Mouse (Mus musculus): Measurements from ENCODE around the gene Epb41l4b.

The Epb41l4b gene

DNA sequence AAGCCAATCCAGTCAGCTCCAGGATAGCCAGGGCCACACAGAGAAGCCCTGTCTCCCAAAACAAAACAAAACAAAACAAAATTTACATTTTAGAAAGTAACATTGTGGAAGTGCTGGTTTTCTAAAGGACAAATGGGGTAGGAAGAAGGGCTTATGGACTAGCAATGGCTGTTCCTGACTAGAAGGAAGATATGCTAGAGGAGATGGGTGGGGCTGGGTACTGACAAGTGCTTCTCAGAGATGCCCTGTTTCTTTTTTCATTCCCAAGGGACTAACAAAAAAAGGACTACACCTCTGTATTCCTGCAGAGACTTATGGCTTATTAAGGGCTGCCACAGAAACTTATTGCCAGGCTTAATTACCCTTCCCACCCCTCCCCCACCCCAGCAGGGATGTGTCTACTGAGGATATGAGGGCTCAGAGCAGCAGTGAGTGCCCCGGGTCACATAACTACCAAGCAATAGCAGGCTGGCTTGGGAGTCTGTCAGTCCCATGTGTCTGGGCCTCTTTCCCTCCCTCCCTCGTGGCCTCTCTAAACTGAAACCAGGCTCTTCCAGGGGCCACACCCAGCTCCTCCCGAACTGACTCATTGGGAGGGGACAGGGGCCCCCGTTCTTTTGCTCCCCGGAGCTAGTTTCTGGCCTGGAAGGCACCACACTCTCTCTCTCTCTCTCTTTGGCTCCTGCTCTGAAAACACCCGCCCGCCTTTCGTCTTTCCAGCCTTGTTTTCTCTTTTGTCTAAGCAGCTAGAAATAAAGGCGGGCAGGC lies 10.0 kb upstream of the Epb41l4b start:
- peak; percentile 48 for DNase-seq (ENCODE audit: low read depth)

DNA sequence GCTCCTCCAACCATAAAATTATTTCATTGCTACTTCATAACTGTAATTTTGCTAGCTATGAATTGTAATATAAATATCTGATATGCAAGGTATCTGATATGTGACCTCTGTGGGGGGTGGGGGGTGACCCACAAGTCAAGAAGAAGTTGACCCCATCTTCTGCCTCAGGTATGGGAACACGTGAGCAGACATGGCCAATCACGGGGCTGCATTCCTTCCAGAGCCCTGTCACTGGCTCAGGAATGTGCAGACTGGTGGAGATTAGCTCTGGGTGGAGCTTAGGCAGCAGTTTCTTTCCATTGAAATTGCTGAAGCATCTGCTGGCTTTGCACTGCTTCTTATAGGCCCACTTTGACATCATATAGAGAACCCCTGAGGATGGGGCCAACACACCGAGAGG lies 4.9 kb upstream of the Epb41l4b start:
- DNase-seq (ENCODE audit: low read depth): no peak

DNA sequence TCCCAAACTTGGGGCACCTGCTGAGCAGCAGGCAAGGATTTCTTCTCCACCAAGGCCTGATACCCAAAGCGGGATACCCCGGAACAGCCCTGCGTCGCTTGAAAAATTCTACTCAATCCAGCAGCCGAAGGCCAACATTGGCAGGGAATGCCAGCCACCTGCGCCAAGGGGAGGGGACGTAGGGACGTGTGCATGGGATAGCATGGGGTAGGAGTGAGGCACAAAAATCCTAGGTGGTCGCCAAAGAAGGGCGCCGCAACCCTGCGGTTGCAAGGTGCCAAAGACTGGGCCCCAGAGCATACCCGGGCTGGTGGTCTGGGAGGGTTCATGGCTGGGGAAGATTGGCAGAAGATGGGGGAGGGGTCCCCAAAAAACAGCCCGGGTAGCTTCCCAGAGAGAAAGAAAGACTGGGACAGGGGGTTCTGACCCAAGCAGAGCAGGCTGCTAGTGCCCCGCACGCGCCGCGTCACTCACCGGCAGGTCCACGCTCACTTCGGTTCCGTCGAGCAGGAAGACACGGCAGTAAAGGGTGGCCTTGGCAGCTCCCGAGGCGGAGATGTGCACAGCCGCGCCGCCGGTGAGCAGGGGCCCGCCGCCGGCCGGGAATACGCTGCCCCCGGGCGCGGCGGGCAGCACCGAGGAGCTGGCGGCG lies 737 bp downstream of the Epb41l4b start:
- no peak for DNase-seq (ENCODE audit: low read depth)

DNA sequence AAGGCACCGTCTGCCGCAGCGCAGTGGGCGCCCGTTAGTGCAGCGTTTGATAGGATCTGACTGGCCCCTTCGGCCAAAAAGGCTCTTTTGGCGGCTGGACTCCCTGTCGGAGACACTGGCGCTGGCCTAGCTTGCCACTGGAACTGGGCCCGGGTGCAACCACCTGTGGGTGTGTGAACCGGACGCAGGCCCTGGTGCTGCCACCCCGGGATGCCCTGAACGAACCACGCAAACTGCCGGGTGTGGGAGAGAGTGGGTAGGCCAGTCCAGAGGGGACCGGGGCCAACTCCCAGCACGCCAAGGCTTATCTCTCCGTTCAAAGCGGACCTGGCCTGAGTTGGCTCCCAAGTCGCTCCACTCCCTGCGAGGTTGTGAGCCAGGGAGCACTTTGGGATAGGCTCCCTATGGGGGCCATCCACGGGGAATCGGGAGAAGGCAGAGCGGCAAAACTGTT lies 1.3 kb downstream of the Epb41l4b start:
- no peak for DNase-seq (ENCODE audit: low read depth)

DNA sequence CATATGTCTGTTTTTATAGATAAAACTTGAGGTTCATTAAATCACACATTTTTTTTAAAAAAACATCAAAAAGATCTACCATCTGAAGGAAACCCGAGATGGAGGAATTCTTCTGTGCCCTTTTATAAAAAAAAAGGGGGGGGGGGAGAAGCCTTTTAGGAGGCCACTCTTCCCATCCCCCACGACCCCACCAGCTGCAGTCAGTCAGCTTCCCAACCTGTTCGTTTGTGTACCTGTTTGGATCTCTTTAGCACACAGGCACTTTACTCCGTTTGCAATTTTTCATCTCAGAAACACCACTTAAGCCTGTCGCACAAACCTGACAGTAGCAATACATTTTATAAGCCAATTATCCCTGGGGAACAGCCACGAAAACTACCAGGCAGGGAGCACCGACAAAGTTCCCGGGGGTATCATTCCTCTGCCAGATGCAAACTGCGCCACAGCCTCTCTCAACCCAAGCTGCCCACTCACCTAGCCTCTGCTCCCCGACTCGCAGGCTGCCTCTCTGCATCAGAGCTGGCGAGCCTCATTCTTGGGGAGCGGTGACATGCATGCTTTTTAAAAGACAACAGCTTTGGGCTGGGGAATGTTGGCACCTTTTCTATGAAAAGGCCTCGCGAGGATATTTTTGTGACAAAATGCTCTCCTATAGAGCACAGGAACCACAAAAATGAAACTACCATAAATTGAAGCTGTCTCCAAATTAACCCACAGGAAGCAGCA lies 2.1 kb downstream of the Epb41l4b start:
- no peak for DNase-seq (ENCODE audit: low read depth)

DNA sequence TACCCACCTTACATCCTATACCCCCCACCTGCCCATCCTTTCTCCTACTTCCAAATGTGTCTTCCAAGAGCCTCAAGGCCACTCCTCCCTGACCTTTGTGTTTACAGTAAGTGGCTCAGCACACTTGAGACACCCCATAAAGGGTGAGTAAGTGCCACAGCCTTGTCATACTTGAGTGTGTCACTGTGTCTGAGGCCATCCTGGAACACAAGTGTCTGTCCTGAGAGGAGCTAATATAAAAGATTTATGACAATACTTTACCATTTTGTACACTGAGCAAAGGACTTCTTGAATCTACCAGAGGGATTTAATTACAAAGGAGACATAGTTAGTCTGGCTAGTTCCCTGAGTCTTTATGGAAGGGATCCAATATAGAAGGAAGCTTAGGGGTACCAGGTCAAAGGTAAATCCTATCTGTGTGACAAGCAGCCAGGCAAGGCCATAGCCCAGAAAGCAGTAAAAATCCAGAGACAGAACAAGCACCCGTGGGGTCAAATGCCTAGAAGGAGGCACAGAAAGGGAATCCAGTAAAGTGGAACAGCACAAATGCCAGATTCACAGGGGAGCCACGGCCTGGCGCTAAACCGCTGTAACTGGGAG lies 2.9 kb downstream of the Epb41l4b start:
- DNase-seq (ENCODE audit: low read depth): no peak

DNA sequence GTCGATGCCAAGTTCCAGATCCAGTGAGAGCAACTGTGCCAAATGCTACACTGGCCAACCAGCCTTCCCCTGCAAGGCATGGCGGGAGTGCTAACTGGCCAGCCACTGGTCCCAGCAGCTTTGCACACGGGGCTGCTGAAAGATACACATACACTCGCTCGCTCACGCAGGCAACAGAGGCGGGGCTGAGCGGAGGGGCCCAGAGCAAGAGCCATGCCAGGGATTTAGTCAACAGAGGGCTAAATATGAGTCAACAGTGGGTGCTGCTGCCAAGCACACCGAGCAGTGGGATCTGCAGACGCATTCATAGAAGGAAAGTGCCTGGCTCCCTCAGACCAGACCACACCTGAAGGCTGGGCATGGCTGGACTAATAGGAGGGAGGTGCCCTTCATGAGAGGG lies 3.8 kb downstream of the Epb41l4b start:
- no peak for DNase-seq (ENCODE audit: low read depth)

DNA sequence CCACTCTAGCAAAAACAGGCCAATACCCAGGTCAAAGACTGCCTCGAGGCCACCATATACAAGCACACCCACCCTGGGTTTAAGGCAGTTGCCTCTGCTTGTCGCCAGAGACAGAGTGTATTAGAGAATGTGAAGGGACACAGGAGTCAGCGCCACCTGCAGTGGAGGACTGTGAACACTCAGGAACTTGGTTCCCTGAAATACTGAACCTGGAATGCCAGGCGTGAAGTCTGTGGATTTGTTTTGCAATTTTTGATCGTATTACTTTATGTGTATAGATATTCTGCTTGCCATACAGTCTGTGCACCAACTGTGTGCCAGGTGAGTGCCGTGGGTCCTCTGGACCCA lies 5.2 kb downstream of the Epb41l4b start:
- DNase-seq (ENCODE audit: low read depth): no peak

DNA sequence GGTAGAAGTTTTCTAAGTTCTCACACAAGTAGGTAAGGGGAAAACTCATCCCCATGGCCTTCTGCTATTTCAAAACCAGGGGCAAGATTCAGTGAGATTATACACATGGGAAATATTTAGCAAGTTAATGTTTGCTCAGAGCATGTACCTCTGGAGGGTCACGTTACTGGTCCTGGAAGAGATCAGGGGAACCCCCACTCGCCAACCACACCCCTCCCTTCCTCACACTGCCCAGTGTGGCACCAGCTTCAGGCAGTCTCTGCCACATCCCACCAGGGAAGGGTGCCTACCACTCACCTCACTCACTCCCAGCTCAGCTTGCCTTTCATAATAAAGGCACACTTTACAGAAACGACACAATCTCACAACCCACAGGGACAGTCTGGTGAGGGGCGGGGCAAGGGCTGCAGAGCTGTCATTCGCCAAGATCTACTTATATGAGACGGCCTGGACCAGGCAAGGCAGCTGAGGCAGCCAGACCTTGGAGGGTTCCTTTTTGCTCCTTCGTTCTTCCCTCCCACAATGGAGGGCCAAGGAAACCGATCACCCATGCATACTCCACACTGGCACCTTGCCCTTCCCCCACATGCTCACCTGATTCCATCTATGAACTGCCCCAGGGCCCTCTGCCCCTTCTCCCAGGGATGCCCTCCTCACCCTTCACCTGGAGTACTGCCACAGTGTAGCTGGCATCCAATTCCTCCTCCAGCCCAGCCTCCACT lies 5.7 kb downstream of the Epb41l4b start:
- no peak for DNase-seq (ENCODE audit: low read depth)

DNA sequence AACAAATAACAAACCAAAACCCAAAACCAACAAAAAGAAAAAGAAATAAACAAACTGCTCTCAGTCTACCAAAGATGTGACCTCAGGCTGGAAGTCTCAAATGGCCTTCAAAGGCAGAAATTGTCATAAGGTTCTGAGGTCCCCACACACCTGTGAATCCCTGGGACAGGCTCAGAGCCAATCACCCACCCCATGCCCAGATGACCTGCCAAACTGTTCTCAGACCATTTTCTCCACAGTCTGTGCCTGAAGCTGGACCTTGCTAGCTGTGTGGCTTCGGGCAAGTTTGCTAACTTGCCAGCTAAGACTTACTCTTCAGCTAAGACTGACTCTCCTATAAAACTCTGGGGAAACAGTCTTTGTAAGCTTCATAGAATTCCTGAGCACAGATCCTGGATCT lies 7.8 kb downstream of the Epb41l4b start:
- DNase-seq (ENCODE audit: low read depth): no peak

DNA sequence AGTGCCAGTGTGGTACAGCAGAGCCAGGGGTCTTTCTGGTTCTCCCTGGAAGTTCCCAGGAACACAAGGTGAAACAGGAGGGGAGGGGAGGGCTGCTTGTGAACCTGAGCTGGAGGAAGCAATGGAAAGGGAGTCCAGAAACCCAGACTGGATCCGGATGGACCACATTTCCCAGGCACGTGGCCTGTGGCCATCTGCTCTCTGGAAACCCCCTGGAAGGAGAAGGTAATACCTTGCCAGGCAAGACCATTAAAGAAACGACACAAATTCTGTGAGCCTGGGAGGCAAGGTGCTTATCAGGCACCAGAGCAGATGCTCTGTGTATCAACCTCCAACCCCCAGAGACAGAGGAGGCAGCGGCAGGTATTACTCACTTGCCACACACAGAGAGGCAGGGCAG lies 8.7 kb downstream of the Epb41l4b start:
- no peak for DNase-seq (ENCODE audit: low read depth)

DNA sequence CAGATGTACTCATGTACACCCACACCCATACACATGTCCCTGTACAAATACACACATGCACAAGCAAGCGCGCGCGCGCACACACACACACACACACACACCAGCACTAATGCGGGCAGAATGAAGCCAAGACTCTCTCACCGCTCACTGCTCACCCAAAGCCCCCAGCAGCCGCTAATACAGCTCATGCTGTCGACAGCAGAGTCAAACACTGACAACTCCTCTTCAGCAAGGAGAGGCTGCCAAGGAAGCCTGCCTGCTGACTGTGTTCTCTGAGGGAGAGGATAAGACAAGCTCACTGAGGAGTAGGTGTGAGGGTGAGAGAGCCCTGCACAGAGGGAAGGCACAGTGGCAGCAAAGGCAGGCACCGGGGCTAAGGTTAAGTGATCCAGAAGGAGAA lies 11.4 kb downstream of the Epb41l4b start:
- DNase-seq (ENCODE audit: low read depth): no peak

DNA sequence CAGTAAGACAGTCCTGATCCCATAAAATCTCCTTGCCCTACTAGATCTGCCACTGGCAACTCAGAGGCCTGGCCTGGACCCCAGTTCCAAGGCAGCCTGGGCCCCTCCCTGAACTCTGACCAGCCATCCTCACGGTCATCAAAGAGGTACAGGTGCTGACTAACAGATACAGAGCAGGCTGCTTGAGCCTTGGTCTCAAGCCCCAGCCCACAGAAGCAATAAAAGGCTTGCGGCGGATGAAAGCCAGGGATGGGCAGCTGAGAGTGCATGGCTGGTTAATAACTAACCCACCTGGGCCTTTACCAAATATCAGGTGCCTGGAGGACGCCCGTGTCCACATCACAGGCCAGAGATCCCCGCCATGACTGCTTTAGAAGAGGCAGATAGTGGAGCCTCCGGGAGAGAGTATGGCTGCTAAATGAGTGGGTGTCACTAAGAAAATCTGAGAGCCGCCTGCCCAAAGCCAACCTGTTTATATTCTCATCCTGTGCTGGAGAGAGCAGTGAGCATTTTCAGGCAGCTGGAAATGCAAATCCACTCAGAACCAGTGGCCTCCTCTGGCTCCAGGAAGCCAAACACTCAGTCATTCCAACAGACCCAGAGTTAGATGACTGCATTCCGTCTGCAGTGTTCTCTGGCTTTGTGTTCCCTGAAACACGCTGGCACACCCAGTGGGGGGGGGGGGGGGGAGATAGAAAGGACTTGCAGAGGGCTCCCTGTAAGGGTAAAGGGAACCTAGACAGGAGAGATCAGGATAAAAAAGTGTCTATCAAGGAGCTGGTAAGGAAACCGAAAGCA lies 13.3 kb downstream of the Epb41l4b start:
- DNase-seq (ENCODE audit: low read depth): no peak

DNA sequence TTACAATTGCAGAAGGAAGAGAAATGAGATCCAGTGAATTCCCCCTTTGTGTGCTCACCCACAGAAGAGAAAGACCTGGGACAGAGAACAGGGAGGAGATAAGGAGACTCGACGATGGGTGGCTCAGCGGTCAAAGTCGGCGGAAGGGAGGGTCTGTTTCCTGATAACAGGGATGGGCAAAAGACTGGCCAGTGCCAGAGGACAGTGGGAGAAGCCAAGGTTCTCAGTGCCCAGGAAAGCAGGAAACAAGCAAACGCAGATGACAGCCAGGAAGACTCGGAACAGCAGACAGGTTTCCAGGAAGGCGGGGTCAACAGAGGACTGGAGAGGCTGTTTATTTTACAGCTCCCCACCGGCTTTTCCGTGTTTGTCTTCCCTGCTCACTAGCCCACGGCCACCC lies 20.2 kb downstream of the Epb41l4b start:
- DNase-seq (ENCODE audit: low read depth): no peak

DNA sequence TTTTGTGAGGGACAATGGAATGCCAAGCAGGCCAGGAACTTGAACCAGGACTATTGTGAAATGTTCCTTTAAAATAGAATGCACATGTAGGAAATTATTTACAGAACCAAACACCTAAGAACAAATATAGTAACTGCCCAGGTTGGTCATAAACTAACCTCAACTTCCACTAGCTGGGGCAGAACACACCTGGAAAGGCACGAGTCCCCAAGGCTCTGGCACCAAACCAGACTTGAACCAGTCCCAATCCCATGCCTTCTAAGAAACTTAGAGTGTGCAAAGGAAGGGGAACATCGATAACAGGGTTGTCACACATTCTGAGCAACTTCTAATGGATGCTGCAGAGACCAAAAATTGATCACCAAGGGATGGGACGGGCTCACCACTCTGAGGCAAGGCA lies 21.1 kb downstream of the Epb41l4b start:
- no peak for DNase-seq (ENCODE audit: low read depth)

DNA sequence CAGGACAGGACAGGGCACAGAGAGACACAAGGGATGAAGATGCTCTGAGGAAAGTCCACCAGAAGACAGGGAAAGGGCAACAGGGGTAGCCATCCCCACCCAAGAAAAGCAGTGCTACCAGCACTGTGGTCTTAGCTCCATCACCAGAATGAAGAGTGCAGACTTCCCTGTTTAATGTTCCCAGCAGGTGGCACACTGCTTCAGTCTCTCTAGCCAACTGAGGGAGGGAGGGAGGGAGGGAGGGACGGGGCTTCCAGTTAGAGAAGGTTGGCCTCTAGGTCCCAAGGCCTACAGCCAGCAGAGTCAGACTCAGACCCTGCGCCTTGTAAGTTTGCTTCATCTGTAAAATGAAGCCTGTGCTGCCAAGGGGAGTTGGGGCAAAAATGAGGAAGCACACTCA lies 22.7 kb downstream of the Epb41l4b start:
- no peak for DNase-seq (ENCODE audit: low read depth)

DNA sequence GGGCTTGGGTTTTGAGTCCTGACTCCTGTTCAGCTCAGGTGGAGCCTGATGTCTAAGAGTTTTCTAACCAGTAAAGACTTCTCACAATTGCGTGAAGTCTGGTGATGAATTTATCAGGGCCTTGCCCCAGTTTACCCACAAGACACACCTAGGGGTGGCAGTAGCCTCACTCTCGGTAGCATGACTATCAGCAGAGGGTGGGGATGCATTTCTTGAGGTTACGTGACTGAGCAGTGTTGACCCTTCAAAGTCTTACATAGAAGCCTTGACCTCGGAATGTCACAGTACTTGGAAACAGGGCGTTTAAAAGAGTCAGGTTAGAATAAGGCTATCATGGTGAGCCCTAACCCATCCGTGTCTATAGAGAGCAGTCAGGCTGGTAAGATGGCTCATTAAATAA lies 23.3 kb downstream of the Epb41l4b start:
- no peak for DNase-seq (ENCODE audit: low read depth)

DNA sequence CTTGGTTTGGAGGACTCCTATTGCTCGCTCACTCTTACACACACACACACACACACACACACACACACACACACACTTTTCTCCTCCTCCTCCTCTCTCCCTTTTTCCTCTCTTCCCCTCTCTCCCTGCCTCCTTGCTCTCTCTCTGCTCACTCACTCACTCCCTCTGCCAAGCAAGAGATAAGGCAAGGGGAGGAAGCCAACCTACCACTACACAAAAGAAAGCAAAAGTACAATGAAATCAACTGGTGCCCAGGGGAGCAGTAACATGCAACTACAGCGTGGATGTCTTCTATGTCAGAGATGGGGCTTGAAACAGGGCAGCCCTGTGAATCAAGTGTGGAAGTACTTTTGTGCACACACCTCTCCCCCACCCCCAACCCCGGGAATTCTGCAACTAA lies 24.4 kb downstream of the Epb41l4b start:
- DNase-seq (ENCODE audit: low read depth): no peak

DNA sequence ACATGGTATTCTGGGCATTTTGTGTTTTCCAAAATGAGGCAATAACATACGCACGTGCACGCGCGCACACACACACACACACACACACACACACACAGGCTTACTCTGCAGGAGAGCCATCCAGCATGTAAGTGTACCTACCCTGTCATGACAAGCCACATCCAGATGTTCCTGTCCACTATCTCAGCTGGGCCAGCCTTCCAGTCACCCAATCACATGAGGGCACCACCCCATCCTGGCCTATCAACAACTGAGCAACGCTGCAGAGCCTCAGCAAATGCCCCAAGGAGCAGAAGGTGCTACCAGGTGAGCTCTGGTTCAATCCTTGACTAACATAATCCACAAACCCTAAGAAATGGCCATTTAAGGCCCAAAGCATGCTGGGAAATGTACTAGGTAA lies 27.0 kb downstream of the Epb41l4b start:
- peak; percentile 14 for DNase-seq (ENCODE audit: low read depth)

DNA sequence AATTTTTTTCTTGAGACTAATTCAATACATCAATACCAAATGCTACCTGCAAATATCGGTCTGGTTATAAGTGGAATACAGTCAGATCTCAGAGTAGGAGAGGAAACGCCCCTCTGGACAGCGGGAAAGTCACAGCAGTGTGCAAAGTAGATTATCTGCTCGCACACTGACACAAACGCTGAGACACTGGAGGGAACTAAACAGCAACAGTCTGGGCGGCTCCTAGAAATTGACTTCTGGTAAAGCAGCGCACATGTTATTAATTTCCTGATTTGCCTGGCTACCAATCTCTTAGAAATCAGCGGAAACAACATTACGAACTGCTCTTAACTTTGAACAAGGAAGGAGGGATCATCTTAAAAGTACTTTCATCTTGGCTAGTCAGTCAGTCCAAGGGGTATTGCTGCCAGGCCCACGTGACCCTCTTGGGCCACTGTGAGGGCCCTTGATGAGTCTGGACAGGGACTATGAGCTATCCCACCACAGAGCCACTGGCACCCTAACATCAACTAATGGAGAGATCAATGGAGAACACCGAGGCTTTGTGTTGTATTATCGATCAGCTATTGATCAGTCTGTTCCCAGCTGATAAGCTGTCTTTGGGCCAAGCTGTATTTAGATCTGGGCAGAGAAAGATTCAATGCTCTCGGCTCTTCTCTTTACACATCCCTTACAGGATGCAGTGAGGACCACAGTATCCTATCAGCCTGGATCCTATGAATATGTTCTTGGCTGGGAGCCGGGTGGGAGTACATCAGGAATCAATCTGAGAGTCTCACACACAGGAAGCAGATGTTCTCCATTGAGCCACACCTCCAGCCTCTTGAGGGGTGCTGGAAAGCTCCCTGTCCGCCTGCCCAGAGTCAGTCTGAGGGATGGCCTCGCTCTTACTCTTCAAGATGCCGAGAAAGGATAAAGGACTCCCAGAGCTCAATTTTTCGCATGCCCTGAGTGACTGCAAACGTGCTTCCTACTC lies 28.3 kb downstream of the Epb41l4b start:
- DNase-seq (ENCODE audit: low read depth): no peak
